In genomic region chr11:3382602-3383594, GRCm38 (mm10) we compare ENCODE assay signal across 13 mouse cellular contexts. TPM values are rescaled to one million over a fixed set of nuclear protein-coding genes. Genes with fewer than 3 reads are reported as not detected.
A peak's percentile ranks its signal among the peaks of the same experiment; 100 is the strongest.
DNase-seq lines count a peak whose midpoint lies in the region; ATAC-seq and TF ChIP-seq lines count a peak whose summit lies in the region.
"Had no signal": no experiment of that assay in that cellular context is flagged by ENCODE, and none has a peak within 500 bp of the region (broad histone marks: within the 10 kb centered on the region; RNA-seq: fewer than 3 reads in every experiment).

No protein-coding gene starts in this region.

- H3K4me3 ChIP-seq in cerebellum, adult 2 months (replicated peaks; ENCODE audit: insufficient read depth, low read depth, low read length): no peak overlapping the region
- H3K4me3 ChIP-seq in liver, embryonic 11.5 days (ENCODE audit: low read depth, low read length): no peak overlapping the region
- H3K4me3 ChIP-seq in ES-E14 (ENCODE audit: insufficient read depth in 1 of 2, low read depth in 1 of 2, low read length in 2 of 2, poor library complexity in 1 of 2, severe bottlenecking in 1 of 2): no peak overlapping the region
- no peak overlapping the region for H3K4me3 ChIP-seq in liver, postnatal 0 days (ENCODE audit: low read depth, low read length)
- H3K4me3 ChIP-seq: forebrain, embryonic 13.5 days; limb, embryonic 15.5 days; midbrain, embryonic 13.5 days; stomach, embryonic 15.5 days had no signal

- WGBS in cerebellum, adult 2 months: 84% methylated on average over 5 of the region's 5 CpGs
- WGBS in liver, embryonic 11.5 days: 83% methylated on average over 5 of the region's 5 CpGs
- WGBS in liver, postnatal 0 days (ENCODE audit: insufficient replicate concordance): 86% methylated on average over 5 of the region's 5 CpGs

- no peaks in the 10 kb centered on the region for H3K27me3 ChIP-seq in cerebellum, adult 2 months (ENCODE audit: control insufficient read depth, insufficient read depth, low read length)
- H3K27me3 ChIP-seq in liver, embryonic 11.5 days (replicated peaks; ENCODE audit: control insufficient read depth, insufficient read depth, low read length): no peaks in the 10 kb centered on the region
- no peaks in the 10 kb centered on the region for H3K27me3 ChIP-seq in liver, postnatal 0 days (ENCODE audit: insufficient read depth, low read length)
- H3K27me3 ChIP-seq: forebrain, embryonic 13.5 days; limb, embryonic 15.5 days; midbrain, embryonic 13.5 days; stomach, embryonic 15.5 days had no signal

- peaks cover 14% of the 10 kb centered on the region for H3K36me3 ChIP-seq in liver, embryonic 11.5 days (ENCODE audit: control insufficient read depth, insufficient read depth, low read length)
- H3K36me3 ChIP-seq in ES-E14 (ENCODE audit: control insufficient read depth, insufficient read depth, low read length, poor library complexity, severe bottlenecking): peaks cover 7% of the 10 kb centered on the region; the same call in 1 of the 2 replicates
- peaks cover 17% of the 10 kb centered on the region for H3K36me3 ChIP-seq in liver, postnatal 0 days (replicated peaks; ENCODE audit: insufficient read depth, low read length)

- no peak for DNase-seq in cerebellum, adult 2 months
- DNase-seq in liver (peak; percentile 26), ES-E14 (ENCODE audit: low read depth, low spot score) (no peak)
- DNase-seq in liver, embryonic 11.5 days (ENCODE audit: low spot score): no peak
- peak; percentile 33 for DNase-seq in liver, postnatal 0 days
- no peak for DNase-seq in urinary bladder, postnatal 4 days (ENCODE audit: low spot score in 2 of 2)
- DNase-seq: right cerebral cortex, adult 18-20 months had no signal

- TF ChIP-seq EP300 in liver, postnatal 0 days (IDR thresholded peaks at IDR 0.05; ENCODE audit: low read depth): no peak

- H3K9ac ChIP-seq in liver, embryonic 11.5 days (ENCODE audit: low read depth, low read length): no peak overlapping the region
- H3K9ac ChIP-seq in ES-E14 (ENCODE audit: insufficient read depth, low read depth, low read length, poor library complexity, severe bottlenecking): no peak overlapping the region
- H3K9ac ChIP-seq in liver, postnatal 0 days (replicated peaks): no peak overlapping the region
- H3K9ac ChIP-seq: forebrain, embryonic 13.5 days; limb, embryonic 15.5 days; midbrain, embryonic 13.5 days; stomach, embryonic 15.5 days had no signal

- ATAC-seq in cerebellum, adult (ENCODE audit: insufficient number of reproducible peaks, low FRiP score, low TSS enrichment): no peak
- no peak for ATAC-seq in liver, embryonic 11.5 days (replicated peaks; ENCODE audit: low FRiP score)
- ATAC-seq in liver, postnatal 0 days: no peak
- no peak for ATAC-seq in frontal cortex, adult (ENCODE audit: low TSS enrichment)
- ATAC-seq: forebrain, embryonic 13.5 days; midbrain, embryonic 13.5 days had no signal

- in situ Hi-C loops in ES-E14 (cut with MboI; ENCODE audit: low sequenced_read_pairs in 2 of 2, unreplicated experiment in 2 of 2): no loop called here

- H3K4me2 ChIP-seq in liver, embryonic 11.5 days: no peak overlapping the region
- no peak overlapping the region for H3K4me2 ChIP-seq in liver, postnatal 0 days (ENCODE audit: low read depth, low read length)
- H3K4me2 ChIP-seq: forebrain, embryonic 13.5 days; limb, embryonic 15.5 days; midbrain, embryonic 13.5 days; stomach, embryonic 15.5 days had no signal

- no peak for TF ChIP-seq CTCF in cerebellum, adult 2 months (IDR thresholded peaks at IDR 0.05; ENCODE audit: borderline replicate concordance, insufficient read depth, low read depth, low read length)
- TF ChIP-seq CTCF in liver, postnatal 0 days (IDR thresholded peaks at IDR 0.05; ENCODE audit: low read depth): peak; percentile 37

- no peak for TF ChIP-seq POLR2A in cerebellum, adult 2 months (IDR thresholded peaks at IDR 0.05; ENCODE audit: borderline replicate concordance, insufficient read depth, low read length)

- no peaks in the 10 kb centered on the region for H3K9me3 ChIP-seq in liver, embryonic 11.5 days (ENCODE audit: control insufficient read depth, low read length)
- no peaks in the 10 kb centered on the region for H3K9me3 ChIP-seq in ES-E14 (ENCODE audit: control insufficient read depth, insufficient read depth, low read depth, low read length)
- no peaks in the 10 kb centered on the region for H3K9me3 ChIP-seq in liver, postnatal 0 days (ENCODE audit: low read length)
- H3K9me3 ChIP-seq: forebrain, embryonic 13.5 days; limb, embryonic 15.5 days; midbrain, embryonic 13.5 days; stomach, embryonic 15.5 days had no signal

- no peaks in the 10 kb centered on the region for H3K4me1 ChIP-seq in cerebellum, adult 2 months (ENCODE audit: control insufficient read depth, insufficient read depth, low read length)
- peaks cover 18% of the 10 kb centered on the region for H3K4me1 ChIP-seq in liver, embryonic 11.5 days (replicated peaks; ENCODE audit: control insufficient read depth, insufficient read depth, low read length)
- peaks cover 3 to 5% of the 10 kb centered on the region in 2 experiments; a peak in 3 of 4 replicates for H3K4me1 ChIP-seq in ES-E14 (ENCODE audit: control insufficient read depth in 2 of 2, insufficient read depth in 2 of 2, low read length in 2 of 2, poor library complexity in 1 of 2)
- H3K4me1 ChIP-seq in liver, postnatal 0 days (ENCODE audit: insufficient read depth): peaks cover 15% of the 10 kb centered on the region
- H3K4me1 ChIP-seq: limb, embryonic 15.5 days; midbrain, embryonic 13.5 days had no signal

- peak overlapping the region; percentile 4; the same call in 1 of the 2 replicates for H3K27ac ChIP-seq in cerebellum, adult 2 months (ENCODE audit: insufficient read depth, low read length)
- no peak overlapping the region for H3K27ac ChIP-seq in liver, embryonic 11.5 days (ENCODE audit: low read depth, low read length)
- no peak overlapping the region for H3K27ac ChIP-seq in ES-E14 (ENCODE audit: insufficient read depth, low read depth, low read length, poor library complexity, severe bottlenecking)
- no peak overlapping the region for H3K27ac ChIP-seq in liver, postnatal 0 days (ENCODE audit: low read depth)
- H3K27ac ChIP-seq: forebrain, embryonic 13.5 days; limb, embryonic 15.5 days; midbrain, embryonic 13.5 days; stomach, embryonic 15.5 days had no signal

TF ChIP-seq in ES-E14, 5 proteins besides CTCF, POLR2A, EP300 and RAD21:
- TF ChIP-seq ZNF384 (IDR thresholded peaks at IDR 0.05; ENCODE audit: low read depth, low read length) (peak; percentile 58; the same call in 1 of the 2 replicates), CHD2 (IDR thresholded peaks at IDR 0.05; ENCODE audit: low read depth, low read length) (no peak), HCFC1 (IDR thresholded peaks at IDR 0.05; ENCODE audit: borderline replicate concordance, insufficient read depth, low read length) (no peak), MAFK (IDR thresholded peaks at IDR 0.05; ENCODE audit: insufficient read depth, low read depth, low read length) (no peak), ZC3H11A (IDR thresholded peaks at IDR 0.05; ENCODE audit: borderline replicate concordance, low read depth, low read length) (no peak)

RNA-seq across cellular contexts. Expression of gene Limk2, which starts 26.1 kb away (rescaled TPM):
- 201 and 206 TPM in 2 replicates for polyA plus RNA-seq in cerebellum, adult 2 months (2012; rRNA removed)
- polyA plus RNA-seq in liver, embryonic 11.5 days (2014; fragmentation: Nextera tagmentation; extraction: Ambion mirVana): 37.4 and 37.7 TPM in 2 replicates
- 80.5 and 93.3 TPM in 2 replicates for total RNA-seq in ES-E14 (2012; rRNA removed)
- 6.7 and 6.8 TPM in 2 replicates for polyA plus RNA-seq in liver, postnatal 0 days (2015; fragmentation: Nextera tagmentation; extraction: Ambion mirVana)

RNA-seq across cellular contexts. Expression of gene Pik3ip1, which starts 52.7 kb away (rescaled TPM):
- polyA plus RNA-seq in cerebellum, adult 2 months (2012; rRNA removed): 68.2 and 76.1 TPM in 2 replicates
- 3.5 and 3.8 TPM in 2 replicates for polyA plus RNA-seq in liver, embryonic 11.5 days (2014; fragmentation: Nextera tagmentation; extraction: Ambion mirVana)
- total RNA-seq in ES-E14 (2012; rRNA removed): 8.5 and 16.1 TPM in 2 replicates
- polyA plus RNA-seq in liver, postnatal 0 days (2015; fragmentation: Nextera tagmentation; extraction: Ambion mirVana): 2.4 and 2.5 TPM in 2 replicates

Comparison
In these comparisons a context has a peak if more than half of its experiments do, and no peak if none do; other contexts are left out.
1. DNase-seq: peak in liver (single experiment) and liver, postnatal 0 days (single experiment); none in cerebellum, adult 2 months (0 of 2), liver, embryonic 11.5 days (single experiment), ES-E14 (single experiment) and urinary bladder, postnatal 4 days (0 of 2).
2. RNA of gene Pik3ip1, which starts 52.7 kb away (polyA plus RNA-seq): 68.2 to 76.1 TPM in cerebellum, adult 2 months; 3.5 to 3.8 TPM in liver, embryonic 11.5 days and 2.4 to 2.5 TPM in liver, postnatal 0 days; every median in the first group is over 10 times any median in the second.